Mouse (Mus musculus): ENCODE data around the gene Ptpru.
A peak's percentile ranks its signal among the peaks of the same experiment; 100 is the strongest.

Gene Ptpru

GRCm38 (mm10) chr4:131837872-131838524 is at the start of gene Ptpru:
Gene Ptpru (minus strand): TSS chr4:131838288.
- DNase-seq (ENCODE audit: low spot score): peak; percentile 88

GRCm38 (mm10) chr4:131885376-131885775 is 47.3 kb upstream of the Ptpru start:
- DNase-seq (ENCODE audit: low spot score): no peak

GRCm38 (mm10) chr4:131883571-131883970 is 45.5 kb upstream of the Ptpru start:
- no peak for DNase-seq (ENCODE audit: low spot score)

- DNase-seq (ENCODE audit: low spot score): no peak
Observed at GRCm38 (mm10) chr4:131881306-131881705, 43.2 kb upstream of the Ptpru start.

GRCm38 (mm10) chr4:131879692-131880091 is 41.6 kb upstream of the Ptpru start:
- DNase-seq (ENCODE audit: low spot score): no peak

GRCm38 (mm10) chr4:131876836-131877235 is 38.7 kb upstream of the Ptpru start:
- DNase-seq (ENCODE audit: low spot score): no peak

GRCm38 (mm10) chr4:131875242-131875641 is 37.2 kb upstream of the Ptpru start:
- DNase-seq (ENCODE audit: low spot score): no peak

GRCm38 (mm10) chr4:131874567-131874966 is 36.5 kb upstream of the Ptpru start:
- DNase-seq (ENCODE audit: low spot score): no peak

GRCm38 (mm10) chr4:131874169-131874536 is 36.1 kb upstream of the Ptpru start:
- no peak for DNase-seq (ENCODE audit: low spot score)

- DNase-seq (ENCODE audit: low spot score): peak; percentile 95
Observed at GRCm38 (mm10) chr4:131873293-131874168, 35.4 kb upstream of the Ptpru start, which contains the start of gene Srsf4. Gene Srsf4 (plus strand): TSS chr4:131873617.

- no peak for DNase-seq (ENCODE audit: low spot score)
Observed at GRCm38 (mm10) chr4:131872672-131873292, 34.7 kb upstream of the Ptpru start.

- no peak for DNase-seq (ENCODE audit: low spot score)
Observed at GRCm38 (mm10) chr4:131861341-131861739, 23.3 kb upstream of the Ptpru start.

GRCm38 (mm10) chr4:131860492-131861340 is 22.6 kb upstream of the Ptpru start:
- DNase-seq (ENCODE audit: low spot score): peak; percentile 94

- DNase-seq (ENCODE audit: low spot score): no peak
Observed at GRCm38 (mm10) chr4:131854950-131855349, 16.9 kb upstream of the Ptpru start.

GRCm38 (mm10) chr4:131849986-131850638 is 12.0 kb upstream of the Ptpru start:
- no peak for DNase-seq (ENCODE audit: low spot score)

- peak; percentile 71 for DNase-seq (ENCODE audit: low spot score)
Observed at GRCm38 (mm10) chr4:131848082-131848481, 10.0 kb upstream of the Ptpru start.

GRCm38 (mm10) chr4:131845991-131846778 is 8.1 kb upstream of the Ptpru start:
- DNase-seq (ENCODE audit: low spot score): no peak

- peak; percentile 96 for DNase-seq (ENCODE audit: low spot score)
Observed at GRCm38 (mm10) chr4:131843290-131843743, 5.2 kb upstream of the Ptpru start, which contains the start of gene Mecr. Gene Mecr (plus strand): TSS chr4:131843470.

- peak; percentile 70 for DNase-seq (ENCODE audit: low spot score)
Observed at GRCm38 (mm10) chr4:131836891-131837491, 1.1 kb downstream of the Ptpru start.

GRCm38 (mm10) chr4:131836351-131836881 is 1.7 kb downstream of the Ptpru start:
- peak; percentile 49 for DNase-seq (ENCODE audit: low spot score)

Data from embryo, embryonic 10 days (tissue).